Mouse (Mus musculus): ENCODE measurements around the gene Mgam. TPM values are rescaled to one million over a fixed set of nuclear protein-coding genes. Genes with fewer than 3 reads are reported as not detected.

The Mgam gene
- polyA plus RNA-seq, 1 experiment: 3.3 TPM

DNA sequence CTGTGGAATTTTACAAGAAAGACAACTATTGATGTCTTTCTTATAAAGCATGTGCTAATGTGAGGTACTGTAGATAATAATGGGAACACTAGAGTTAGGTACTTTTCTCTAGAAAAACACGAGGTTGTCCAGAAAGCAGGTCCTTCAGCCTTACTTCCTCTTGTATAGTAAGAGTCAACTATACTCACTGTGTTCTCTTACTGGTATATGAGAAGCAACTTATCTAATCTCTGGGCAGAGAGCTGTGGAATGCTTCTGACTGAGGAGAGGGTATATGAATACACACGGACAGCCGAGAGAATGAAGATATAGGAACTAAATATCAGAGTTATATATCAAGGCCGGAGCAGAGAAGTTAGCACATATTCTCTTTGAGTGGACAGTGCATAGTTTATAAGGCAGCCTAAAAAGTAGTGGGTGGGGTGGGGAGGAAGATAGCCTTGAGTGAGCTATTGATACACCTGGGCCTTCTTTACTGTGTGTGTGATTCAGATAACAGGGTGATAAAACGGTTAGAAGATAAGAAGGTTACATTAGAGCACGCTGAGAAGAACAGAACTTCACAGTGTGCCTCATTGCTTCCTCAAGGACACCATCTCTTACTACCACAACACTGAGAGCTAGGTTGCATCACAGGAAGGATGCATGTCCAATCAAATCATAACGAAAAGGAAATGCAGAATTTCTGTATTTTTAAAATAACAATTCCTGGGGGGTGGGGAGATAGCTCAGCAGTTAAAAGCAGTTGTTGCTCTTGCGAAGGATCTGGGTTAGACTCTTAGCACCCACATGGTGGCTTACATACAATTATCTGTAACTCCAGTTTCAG is 12.3 kb downstream of the Mgam start:
- Histone ChIP-seq H3K27me3 (ENCODE audit: control insufficient read depth, insufficient read depth, insufficient read length) (no peaks in the 10 kb centered on the region), H3K79me2 (ENCODE audit: control insufficient read depth, insufficient read depth) (no peaks in the 10 kb centered on the region), H3K4me2 (ENCODE audit: low read depth) (no peak overlapping the region), H3ac (ENCODE audit: control insufficient read depth, insufficient read length) (no peak overlapping the region), H3K36me3 (ENCODE audit: control insufficient read depth, insufficient read depth) (no peaks in the 10 kb centered on the region), H3K4me3 (no peak overlapping the region)
- TF ChIP-seq E2F4 (IDR thresholded peaks at IDR 0.05; ENCODE audit: insufficient read depth) (no peak), TCF12 (IDR thresholded peaks at IDR 0.05; ENCODE audit: insufficient read depth, poor library complexity, severe bottlenecking) (no peak), POLR2AphosphoS2 (IDR thresholded peaks at IDR 0.05; ENCODE audit: insufficient read length, low read depth) (no peak), SRF (IDR thresholded peaks at IDR 0.05; ENCODE audit: control insufficient read depth, insufficient read length, low read depth) (no peak), REST (IDR thresholded peaks at IDR 0.05; ENCODE audit: insufficient read depth, insufficient read length) (no peak), CEBPB (IDR thresholded peaks at IDR 0.05; ENCODE audit: insufficient read depth, poor library complexity, severe bottlenecking) (no peak), USF1 (IDR thresholded peaks at IDR 0.05; ENCODE audit: low read depth) (no peak), POLR2A (IDR thresholded peaks at IDR 0.05; ENCODE audit: insufficient read length, low read depth) (no peak), TCF3 (IDR thresholded peaks at IDR 0.05; ENCODE audit: insufficient read length, low read depth) (no peak), MAX (IDR thresholded peaks at IDR 0.05; ENCODE audit: low read depth) (no peak), MYOG (IDR thresholded peaks at IDR 0.05; ENCODE audit: control insufficient read depth in 1 of 3, insufficient read depth in 1 of 3, insufficient read length in 2 of 3, low read depth in 2 of 3) (no peak), MYOD1 (IDR thresholded peaks at IDR 0.05; ENCODE audit: control insufficient read depth in 1 of 3, insufficient read length in 2 of 3, low read depth in 2 of 3) (no peak)

DNA sequence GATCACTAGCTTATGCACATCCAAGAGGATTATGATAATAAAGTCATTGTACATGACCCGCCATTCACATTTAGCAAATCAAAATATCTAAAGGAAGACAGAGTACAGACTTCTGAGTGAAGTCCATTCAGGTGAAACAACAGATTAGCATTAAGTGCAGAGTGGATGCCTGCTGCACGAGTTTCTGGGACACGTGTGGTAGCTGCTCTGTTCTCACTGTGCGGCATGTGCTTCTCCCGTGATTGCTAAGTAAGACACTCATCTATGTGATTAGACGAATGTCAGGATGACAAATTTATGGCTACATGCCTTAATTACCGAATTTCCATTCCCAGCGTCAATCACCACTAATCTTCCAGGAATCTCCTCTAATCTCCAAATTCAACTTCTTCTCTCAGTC is 17.1 kb downstream of the Mgam start:
- H3K79me2 ChIP-seq (ENCODE audit: control insufficient read depth, insufficient read depth): no peaks in the 10 kb centered on the region
- no peak overlapping the region for H3K4me2 ChIP-seq (ENCODE audit: low read depth)
- no peaks in the 10 kb centered on the region for H3K36me3 ChIP-seq (ENCODE audit: control insufficient read depth, insufficient read depth)
- H3K4me3 ChIP-seq: no peak overlapping the region
- H3ac ChIP-seq (ENCODE audit: control insufficient read depth, insufficient read length): no peak overlapping the region
- TF ChIP-seq TCF12 (IDR thresholded peaks at IDR 0.05; ENCODE audit: insufficient read depth, poor library complexity, severe bottlenecking) (no peak), MAX (IDR thresholded peaks at IDR 0.05; ENCODE audit: low read depth) (no peak), TCF3 (IDR thresholded peaks at IDR 0.05; ENCODE audit: insufficient read length, low read depth) (no peak), MYOG (IDR thresholded peaks at IDR 0.05; ENCODE audit: control insufficient read depth in 1 of 3, insufficient read depth in 1 of 3, insufficient read length in 2 of 3, low read depth in 2 of 3) (no peak), CEBPB (IDR thresholded peaks at IDR 0.05; ENCODE audit: insufficient read depth, poor library complexity, severe bottlenecking) (no peak), REST (IDR thresholded peaks at IDR 0.05; ENCODE audit: insufficient read depth, insufficient read length) (no peak), E2F4 (IDR thresholded peaks at IDR 0.05; ENCODE audit: insufficient read depth) (no peak), POLR2A (IDR thresholded peaks at IDR 0.05; ENCODE audit: insufficient read length, low read depth) (no peak), USF1 (IDR thresholded peaks at IDR 0.05; ENCODE audit: low read depth) (no peak), POLR2AphosphoS2 (IDR thresholded peaks at IDR 0.05; ENCODE audit: insufficient read length, low read depth) (no peak)
- H3K27me3 ChIP-seq (ENCODE audit: control insufficient read depth, insufficient read depth, insufficient read length): no peaks in the 10 kb centered on the region

DNA sequence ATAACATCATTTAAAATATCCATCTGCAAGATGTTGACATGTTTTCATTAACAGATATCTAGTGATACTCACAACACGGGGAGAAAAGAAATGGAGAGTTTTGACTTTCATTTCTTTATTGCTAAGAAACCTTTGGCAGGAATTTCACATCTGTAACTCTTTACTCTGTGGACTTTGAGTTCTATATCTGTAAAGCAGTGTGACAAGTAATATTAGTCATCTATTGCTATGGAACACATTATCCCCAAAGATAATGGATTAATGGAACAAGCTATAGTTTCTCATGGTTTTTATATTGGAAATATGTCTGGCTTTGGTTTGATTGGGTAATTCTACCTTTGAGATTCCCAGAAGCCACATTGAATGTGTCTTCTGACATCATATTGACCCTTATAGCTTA is 22.3 kb downstream of the Mgam start:
- no peaks in the 10 kb centered on the region for H3K27me3 ChIP-seq (ENCODE audit: control insufficient read depth, insufficient read depth, insufficient read length)
- H3K79me2 ChIP-seq (ENCODE audit: control insufficient read depth, insufficient read depth): no peaks in the 10 kb centered on the region
- no peak overlapping the region for H3K4me2 ChIP-seq (ENCODE audit: low read depth)
- no peak overlapping the region for H3ac ChIP-seq (ENCODE audit: control insufficient read depth, insufficient read length)
- H3K36me3 ChIP-seq (ENCODE audit: control insufficient read depth, insufficient read depth): no peaks in the 10 kb centered on the region
- TF ChIP-seq MYOG (IDR thresholded peaks at IDR 0.05; ENCODE audit: control insufficient read depth in 1 of 3, insufficient read depth in 1 of 3, insufficient read length in 2 of 3, low read depth in 2 of 3) (no peak), MAX (IDR thresholded peaks at IDR 0.05; ENCODE audit: low read depth) (no peak), TCF3 (IDR thresholded peaks at IDR 0.05; ENCODE audit: insufficient read length, low read depth) (no peak), POLR2A (IDR thresholded peaks at IDR 0.05; ENCODE audit: insufficient read length, low read depth) (no peak), E2F4 (IDR thresholded peaks at IDR 0.05; ENCODE audit: insufficient read depth) (no peak), TCF12 (IDR thresholded peaks at IDR 0.05; ENCODE audit: insufficient read depth, poor library complexity, severe bottlenecking) (no peak), CEBPB (IDR thresholded peaks at IDR 0.05; ENCODE audit: insufficient read depth, poor library complexity, severe bottlenecking) (no peak), SRF (IDR thresholded peaks at IDR 0.05; ENCODE audit: control insufficient read depth, insufficient read length, low read depth) (no peak), MYOD1 (IDR thresholded peaks at IDR 0.05; ENCODE audit: control insufficient read depth in 1 of 3, insufficient read length in 2 of 3, low read depth in 2 of 3) (no peak), USF1 (IDR thresholded peaks at IDR 0.05; ENCODE audit: low read depth) (no peak), REST (IDR thresholded peaks at IDR 0.05; ENCODE audit: insufficient read depth, insufficient read length) (no peak)
- no peak overlapping the region for H3K4me3 ChIP-seq

DNA sequence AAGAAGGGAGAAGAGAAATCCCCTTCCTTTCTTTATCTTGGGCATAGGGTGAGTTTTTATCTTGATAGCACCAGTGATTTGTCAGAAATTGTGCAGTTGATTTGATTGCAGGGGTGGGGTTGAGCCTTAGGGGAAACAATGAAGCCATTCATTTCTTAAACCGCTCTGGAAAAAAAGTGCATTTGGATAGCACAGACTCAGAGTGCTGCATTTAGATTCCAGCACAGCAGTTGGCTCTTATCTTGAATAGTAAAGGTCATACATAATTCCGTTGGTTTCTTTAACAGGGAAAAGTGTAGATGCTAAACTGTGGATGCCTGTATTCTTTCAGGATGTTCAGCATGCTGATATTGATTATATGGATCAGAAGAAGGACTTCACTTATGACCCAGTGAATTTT is 32.3 kb downstream of the Mgam start:
- H3K4me3 ChIP-seq: no peak overlapping the region
- no peaks in the 10 kb centered on the region for H3K79me2 ChIP-seq (ENCODE audit: control insufficient read depth, insufficient read depth)
- no peaks in the 10 kb centered on the region for H3K27me3 ChIP-seq (ENCODE audit: control insufficient read depth, insufficient read depth, insufficient read length)
- no peak for TF ChIP-seq TCF3 (IDR thresholded peaks at IDR 0.05; ENCODE audit: insufficient read length, low read depth)
- TF ChIP-seq POLR2A (IDR thresholded peaks at IDR 0.05; ENCODE audit: insufficient read length, low read depth): no peak
- TF ChIP-seq REST (IDR thresholded peaks at IDR 0.05; ENCODE audit: insufficient read depth, insufficient read length): no peak
- TF ChIP-seq CEBPB (IDR thresholded peaks at IDR 0.05; ENCODE audit: insufficient read depth, poor library complexity, severe bottlenecking): no peak
- no peak for TF ChIP-seq E2F4 (IDR thresholded peaks at IDR 0.05; ENCODE audit: insufficient read depth)
- TF ChIP-seq USF1 (IDR thresholded peaks at IDR 0.05; ENCODE audit: low read depth): no peak
- no peak for TF ChIP-seq POLR2AphosphoS2 (IDR thresholded peaks at IDR 0.05; ENCODE audit: insufficient read length, low read depth)
- no peak for TF ChIP-seq MYOG (IDR thresholded peaks at IDR 0.05; ENCODE audit: control insufficient read depth in 1 of 3, insufficient read depth in 1 of 3, insufficient read length in 2 of 3, low read depth in 2 of 3)
- TF ChIP-seq MYOD1 (IDR thresholded peaks at IDR 0.05; ENCODE audit: control insufficient read depth in 1 of 3, insufficient read length in 2 of 3, low read depth in 2 of 3): no peak
- no peak for TF ChIP-seq SRF (IDR thresholded peaks at IDR 0.05; ENCODE audit: control insufficient read depth, insufficient read length, low read depth)
- no peak for TF ChIP-seq MAX (IDR thresholded peaks at IDR 0.05; ENCODE audit: low read depth)
- TF ChIP-seq TCF12 (IDR thresholded peaks at IDR 0.05; ENCODE audit: insufficient read depth, poor library complexity, severe bottlenecking): no peak
- no peak overlapping the region for H3ac ChIP-seq (ENCODE audit: control insufficient read depth, insufficient read length)
- no peak overlapping the region for H3K4me2 ChIP-seq (ENCODE audit: low read depth)
- H3K36me3 ChIP-seq (ENCODE audit: control insufficient read depth, insufficient read depth): no peaks in the 10 kb centered on the region

All from myocyte (in vitro differentiated cells).